Mouse (Mus musculus) olfactory bulb, adult 2 months (tissue): ENCODE measurements around the gene H2al1a.
"Not testable (repeated sequence)": the region's sequence is repeated elsewhere in the genome, so short reads cannot be mapped to it uniquely, and the experiment has no call there.

Experiments used
- CTCF ChIP-seq: fragments of 200-500 bp; IDR thresholded peaks from 2 replicates; pipeline ENCODE4 v1.5.1; 2012; ENCODE audit warnings: low read depth, mild to moderate bottlenecking, low read length, moderate library complexity; ENCODE audit not compliant: insufficient read depth
- POLR2A ChIP-seq: fragments of 200-500 bp; IDR thresholded peaks from 2 replicates; pipeline ENCODE4 v1.6.1; 2012; ENCODE audit warnings: mild to moderate bottlenecking, low read depth, low read length, moderate library complexity; ENCODE audit not compliant: insufficient read depth

DNA sequence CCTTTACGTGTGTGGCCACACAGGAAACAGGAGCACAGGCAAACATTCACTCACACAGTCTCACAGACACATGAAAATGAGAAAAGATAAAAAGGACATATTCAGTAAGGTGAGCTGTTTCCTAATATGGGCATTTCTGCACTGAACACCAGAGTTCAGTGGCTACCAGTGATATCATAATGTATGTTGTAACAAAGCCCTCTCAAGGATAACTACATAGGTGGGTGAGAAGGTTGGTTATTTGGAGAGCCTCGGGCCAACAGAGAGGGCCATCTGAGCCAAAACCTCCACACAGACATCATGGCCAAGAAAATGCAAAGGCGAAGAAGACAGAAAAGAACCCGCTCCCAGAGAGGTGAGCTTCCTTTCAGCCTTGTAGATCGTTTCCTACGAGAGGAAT, 9.5 kb downstream of the H2al1a start, which contains the start of gene H2al1d:
- TF ChIP-seq CTCF, POLR2A: not testable (repeated sequence)
